Mouse (Mus musculus): ENCODE results near the gene Ank2.

DNA sequence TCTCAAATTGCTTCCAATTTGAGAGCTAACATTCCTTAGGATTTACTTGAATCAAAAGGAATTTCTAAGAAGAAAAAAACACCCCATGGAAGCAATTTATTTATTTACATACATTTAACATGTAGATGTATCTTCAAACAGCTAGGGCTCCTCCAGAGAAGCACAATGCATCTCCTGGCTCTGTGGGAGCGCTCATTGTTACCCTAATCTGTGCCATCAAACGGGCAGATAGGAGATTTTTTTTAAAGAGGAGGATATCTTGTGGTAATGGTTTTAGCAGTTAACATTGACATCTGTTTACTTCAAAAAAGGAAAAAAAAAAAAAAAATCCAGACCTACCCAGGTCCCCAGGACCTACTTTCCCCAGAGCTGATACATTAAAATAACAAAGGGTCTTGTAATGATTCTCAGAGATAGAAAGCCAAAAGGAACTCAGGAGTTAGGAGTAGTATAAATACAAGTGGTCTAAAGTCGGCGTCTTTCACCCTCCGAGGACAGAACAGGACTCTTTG, 45.5 kb upstream of the Ank2 start:
- TF ChIP-seq GATA1 (IDR thresholded peaks at IDR 0.05; ENCODE audit: borderline replicate concordance, low read length) (no peak), FLI1 (IDR thresholded peaks at IDR 0.05; ENCODE audit: low read length) (no peak)
